8 mouse cellular contexts compared by ENCODE assay signal in the genomic region with DNA sequence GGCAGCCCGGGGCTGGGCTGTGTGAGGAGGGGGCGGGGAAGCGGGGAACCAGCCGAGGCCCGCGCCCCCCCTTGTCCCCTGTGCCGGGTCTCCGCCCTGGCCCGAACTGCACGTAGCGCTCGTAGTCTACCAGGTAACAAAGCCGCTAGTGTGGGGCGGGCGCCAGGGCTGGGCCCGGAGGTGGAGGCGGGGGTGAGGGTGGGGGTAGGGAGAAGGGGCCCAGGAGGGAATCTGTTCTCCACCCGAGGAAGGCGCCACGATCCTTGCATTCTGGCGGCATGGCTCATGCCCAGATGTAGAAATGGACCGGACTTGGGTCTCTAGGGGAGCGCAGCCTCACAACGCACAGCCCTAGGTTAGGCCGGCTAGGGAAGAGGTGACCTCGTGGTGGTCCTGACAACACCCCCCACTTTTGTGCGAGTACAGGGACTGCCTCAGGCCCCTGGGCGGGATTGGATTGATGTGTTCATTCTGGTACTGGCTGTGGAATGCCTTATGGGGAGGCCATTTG. TPM values are rescaled to one million over a fixed set of nuclear protein-coding genes. Genes with fewer than 3 reads are reported as not detected.
DNase-seq lines count a peak whose midpoint lies in the region; ATAC-seq and TF ChIP-seq lines count a peak whose summit lies in the region.

No protein-coding gene starts in this region.

- H3K9ac ChIP-seq in ES-Bruce4 (ENCODE audit: low read depth, poor library complexity, severe bottlenecking), result peak overlapping the region; percentile 66
- peak overlapping the region; percentile 43 for H3K9ac ChIP-seq in forebrain, embryonic 16.5 days (replicated peaks; ENCODE audit: low read depth, low read length)
- no peak overlapping the region for H3K9ac ChIP-seq in liver, embryonic 12.5 days

- TF ChIP-seq CTCF in E14TG2a.4 (conservative IDR thresholded peaks at IDR 0.05; ENCODE audit: low read length), result no peak
- no peak for TF ChIP-seq CTCF in ES-Bruce4 (IDR thresholded peaks at IDR 0.05; ENCODE audit: low read depth, low read length)

- H3K4me1 ChIP-seq in E14TG2a.4 (replicated peaks; ENCODE audit: low read depth, low read length), result peaks cover 79% of the 10 kb centered on the region
- peaks cover 6% of the 10 kb centered on the region for H3K4me1 ChIP-seq in ES-Bruce4 (ENCODE audit: control insufficient read depth, insufficient read depth, low read length)
- peaks cover 18% of the 10 kb centered on the region for H3K4me1 ChIP-seq in forebrain, embryonic 16.5 days (replicated peaks; ENCODE audit: control insufficient read depth, insufficient read depth, low read length)
- peaks cover 65% of the 10 kb centered on the region for H3K4me1 ChIP-seq in liver, embryonic 12.5 days

- H3K36me3 ChIP-seq in E14TG2a.4 (ENCODE audit: insufficient read depth, low read length), result no peaks in the 10 kb centered on the region
- no peaks in the 10 kb centered on the region for H3K36me3 ChIP-seq in ES-Bruce4 (ENCODE audit: control insufficient read depth, insufficient read depth, low read length, poor library complexity, severe bottlenecking)
- H3K36me3 ChIP-seq in forebrain, embryonic 16.5 days (ENCODE audit: control insufficient read depth, insufficient read depth), result no peaks in the 10 kb centered on the region
- no peaks in the 10 kb centered on the region for H3K36me3 ChIP-seq in liver, embryonic 12.5 days

- TF ChIP-seq EP300 in ES-Bruce4 (IDR thresholded peaks at IDR 0.05; ENCODE audit: insufficient read depth, low read depth, low read length), result peak; percentile 97

- TF ChIP-seq POLR2A in ES-Bruce4 (IDR thresholded peaks at IDR 0.05; ENCODE audit: insufficient read depth, low read length), result peak; percentile 22

- DNase-seq in adrenal gland, adult 18-20 months (ENCODE audit: low spot score in 2 of 2), result no peak
- no peak for DNase-seq in gastrocnemius, adult 18-20 months (ENCODE audit: low spot score)
- DNase-seq in cerebellum, adult 11 months, result no peak
- DNase-seq in ovary, postnatal 14 days (ENCODE audit: low spot score), result no peak

- peak; percentile 59 for ATAC-seq in forebrain, embryonic 16.5 days
- no peak for ATAC-seq in liver, embryonic 12.5 days

- H3K9me3 ChIP-seq in E14TG2a.4 (ENCODE audit: low read length), result no peaks in the 10 kb centered on the region
- no peaks in the 10 kb centered on the region for H3K9me3 ChIP-seq in ES-Bruce4 (replicated peaks; ENCODE audit: control insufficient read depth, insufficient read depth, low read length, poor library complexity, severe bottlenecking)
- H3K9me3 ChIP-seq in forebrain, embryonic 16.5 days (ENCODE audit: control insufficient read depth, low read length), result no peaks in the 10 kb centered on the region
- no peaks in the 10 kb centered on the region for H3K9me3 ChIP-seq in liver, embryonic 12.5 days (replicated peaks)

- H3K27me3 ChIP-seq in E14TG2a.4 (ENCODE audit: insufficient read depth, low read length), result no peaks in the 10 kb centered on the region
- no peaks in the 10 kb centered on the region for H3K27me3 ChIP-seq in ES-Bruce4 (ENCODE audit: control insufficient read depth, insufficient read depth, low read length, poor library complexity, severe bottlenecking)
- H3K27me3 ChIP-seq in forebrain, embryonic 16.5 days (replicated peaks; ENCODE audit: control insufficient read depth, insufficient read depth, low read length), result peaks cover 6% of the 10 kb centered on the region; the same call in 1 of the 2 replicates
- peaks cover 70% of the 10 kb centered on the region for H3K27me3 ChIP-seq in liver, embryonic 12.5 days (replicated peaks)

- 3% methylated on average over 28 of the region's 28 CpGs for WGBS in forebrain, embryonic 16.5 days
- WGBS in liver, embryonic 12.5 days (ENCODE audit: insufficient replicate concordance), result 49% methylated on average over 27 of the region's 28 CpGs

- H3K4me3 ChIP-seq in E14TG2a.4 (replicated peaks; ENCODE audit: low read length) (peak overlapping the region; percentile 80), ES-Bruce4 (ENCODE audit: low read depth, low read length) (peak overlapping the region; percentile 65)
- peak overlapping the region; percentile 30 for H3K4me3 ChIP-seq in forebrain, embryonic 16.5 days (replicated peaks; ENCODE audit: low read length)
- H3K4me3 ChIP-seq in liver, embryonic 12.5 days, result no peak overlapping the region

- peak overlapping the region; percentile 50 for H3K4me2 ChIP-seq in forebrain, embryonic 16.5 days (ENCODE audit: low read length)
- peak overlapping the region; percentile 32 for H3K4me2 ChIP-seq in liver, embryonic 12.5 days

- H3K27ac ChIP-seq in ES-Bruce4 (ENCODE audit: insufficient read depth, low read length), result peak overlapping the region; percentile 96
- H3K27ac ChIP-seq in forebrain, embryonic 16.5 days (ENCODE audit: low read length), result no peak overlapping the region
- H3K27ac ChIP-seq in liver, embryonic 12.5 days, result no peak overlapping the region

RNA-seq across cellular contexts. Expression of a gene that starts 35.5 kb away (rescaled TPM):
- 682 and 697 TPM in 2 replicates for polyA plus RNA-seq in ES-Bruce4 (2011; ENCODE audit: insufficient read depth, insufficient read length, low read depth, missing spikeins)
- polyA plus RNA-seq in forebrain, embryonic 16.5 days (2015; fragmentation: Nextera tagmentation; extraction: Ambion mirVana), result 88.3 and 103 TPM in 2 replicates
- polyA plus RNA-seq in liver, embryonic 12.5 days (2016; fragmentation: Nextera tagmentation; extraction: Ambion mirVana), result 309 TPM in 2 replicates
- 10 to 100 TPM; 20.9 to 29.3 TPM for total RNA-seq in adrenal gland, adult 18-20 months (2021)
- total RNA-seq in gastrocnemius, adult 18-20 months (2021), result 1 to 10 TPM; 6.2 to 7.5 TPM
